In genomic region chr17:24244061-24244460, GRCm38 (mm10) we compare ENCODE assay signal across 21 mouse cellular contexts. TPM values are rescaled to one million over a fixed set of nuclear protein-coding genes. Genes with fewer than 3 reads are reported as not detected.
DNase-seq lines count a peak whose midpoint lies in the region; ATAC-seq and TF ChIP-seq lines count a peak whose summit lies in the region.
"Had no signal": no experiment of that assay in that cellular context is flagged by ENCODE, and none has a peak within 500 bp of the region (broad histone marks: within the 10 kb centered on the region; RNA-seq: fewer than 3 reads in every experiment).

No protein-coding gene starts in this region.

- TF ChIP-seq POLR2A in olfactory bulb, adult 2 months (IDR thresholded peaks at IDR 0.05; ENCODE audit: insufficient read depth, low read depth, low read length), result no peak

- TF ChIP-seq EP300 in lung, postnatal 0 days (IDR thresholded peaks at IDR 0.05), result no peak

- peaks cover 6% of the 10 kb centered on the region for H3K4me1 ChIP-seq in olfactory bulb, adult 2 months (ENCODE audit: control insufficient read depth, insufficient read depth, low read length)
- no peaks in the 10 kb centered on the region for H3K4me1 ChIP-seq in lung, postnatal 0 days (ENCODE audit: insufficient read depth, low read depth, low read length)
- H3K4me1 ChIP-seq: embryonic facial prominence, embryonic 15.5 days; forebrain, embryonic 10.5 days; intestine, embryonic 15.5 days; limb, embryonic 10.5 days; neural tube, embryonic 15.5 days had no signal

- H3K27me3 ChIP-seq in lung, postnatal 0 days (replicated peaks; ENCODE audit: insufficient read depth, low read length), result no peaks in the 10 kb centered on the region
- H3K27me3 ChIP-seq: embryonic facial prominence, embryonic 15.5 days; intestine, embryonic 15.5 days; liver, embryonic 15.5 days; neural tube, embryonic 15.5 days; Patski had no signal

- H3K9me3 ChIP-seq in lung, postnatal 0 days (ENCODE audit: low read length), result no peaks in the 10 kb centered on the region
- H3K9me3 ChIP-seq: limb, embryonic 10.5 days had no signal

- H3K4me3 ChIP-seq in olfactory bulb, adult 2 months (ENCODE audit: insufficient read depth, low read depth, low read length), result no peak overlapping the region
- no peak overlapping the region for H3K4me3 ChIP-seq in lung, postnatal 0 days (ENCODE audit: low read depth, low read length)
- H3K4me3 ChIP-seq: embryonic facial prominence, embryonic 15.5 days; forebrain, embryonic 10.5 days; intestine, embryonic 15.5 days; limb, embryonic 10.5 days; liver, embryonic 15.5 days; neural tube, embryonic 15.5 days had no signal

- DNase-seq in frontal cortex, postnatal 36 days (ENCODE audit: low spot score in 2 of 2), result peak; percentile 13 to 32
- no peak for DNase-seq in frontal cortex, postnatal 10 days (ENCODE audit: low spot score in 2 of 2)
- peak; percentile 37 to 44 for DNase-seq in right cerebral cortex, adult 2 months (ENCODE audit: low spot score in 2 of 2)
- no peak for DNase-seq in right cerebral cortex, postnatal 10 days (ENCODE audit: low spot score in 2 of 2)
- DNase-seq in Muller cell, postnatal 12 days (ENCODE audit: inconsistent ontology term), result peak; percentile 15
- no peak for DNase-seq in testis, postnatal 14 days (ENCODE audit: low spot score)
- DNase-seq in lung, postnatal 0 days (ENCODE audit: low spot score), result no peak
- DNase-seq: adrenal gland, adult 8-10 months; cerebellum, adult 8-10 months had no signal

- H3K27ac ChIP-seq in olfactory bulb, adult 2 months (ENCODE audit: insufficient read depth, low read depth, low read length), result peak overlapping the region; percentile 88
- no peak overlapping the region for H3K27ac ChIP-seq in lung, postnatal 0 days (ENCODE audit: low read length)
- H3K27ac ChIP-seq: embryonic facial prominence, embryonic 15.5 days; forebrain, embryonic 10.5 days; intestine, embryonic 15.5 days; limb, embryonic 10.5 days; liver, embryonic 15.5 days; macrophage; neural tube, embryonic 15.5 days had no signal

- H3K4me2 ChIP-seq in lung, postnatal 0 days (replicated peaks; ENCODE audit: low read depth, low read length), result no peak overlapping the region
- H3K4me2 ChIP-seq: embryonic facial prominence, embryonic 15.5 days; heart, embryonic 11.5 days; intestine, embryonic 15.5 days; liver, embryonic 15.5 days; neural tube, embryonic 15.5 days had no signal

- 51% methylated on average over 8 of the region's 8 CpGs for WGBS in olfactory bulb, adult 2 months
- 96% methylated on average over 8 of the region's 8 CpGs for WGBS in lung, postnatal 0 days

- no peak overlapping the region for H3K9ac ChIP-seq in lung, postnatal 0 days (replicated peaks; ENCODE audit: low read depth)
- H3K9ac ChIP-seq: embryonic facial prominence, embryonic 15.5 days; intestine, embryonic 15.5 days; liver, embryonic 15.5 days; neural tube, embryonic 15.5 days had no signal

- no peaks in the 10 kb centered on the region for H3K36me3 ChIP-seq in lung, postnatal 0 days (ENCODE audit: insufficient read depth, low read length)

- no peak for TF ChIP-seq CTCF in olfactory bulb, adult 2 months (IDR thresholded peaks at IDR 0.05; ENCODE audit: insufficient read depth, low read depth, low read length)
- TF ChIP-seq CTCF in lung, postnatal 0 days (IDR thresholded peaks at IDR 0.05), result no peak

- ATAC-seq in lung, postnatal 0 days, result no peak
- ATAC-seq: hindbrain, embryonic 16.5 days; intestine, embryonic 15.5 days; midbrain, embryonic 16.5 days; Patski had no signal

RNA-seq across cellular contexts. Expression of gene Ccnf, which starts 7.2 kb away (rescaled TPM):
- not detected in 2 replicates for polyA plus RNA-seq in olfactory bulb, adult 2 months (2012; ENCODE audit: insufficient read depth, insufficient read length, low replicate concordance, missing spikeins)
- 2.8 and 4.5 TPM in 2 replicates for polyA plus RNA-seq in lung, postnatal 0 days (2015; fragmentation: Nextera tagmentation; extraction: Ambion mirVana)

RNA-seq across cellular contexts. Expression of gene Tedc2, which starts 23.4 kb away (rescaled TPM):
- not detected in 2 replicates for polyA plus RNA-seq in olfactory bulb, adult 2 months (2012; ENCODE audit: insufficient read depth, insufficient read length, low replicate concordance, missing spikeins)
- polyA plus RNA-seq in lung, postnatal 0 days (2015; fragmentation: Nextera tagmentation; extraction: Ambion mirVana), result 5.3 and 6.3 TPM in 2 replicates

RNA-seq across cellular contexts. Expression of gene Ntn3, which starts 34.7 kb away (rescaled TPM):
- polyA plus RNA-seq in olfactory bulb, adult 2 months (2012; ENCODE audit: insufficient read depth, insufficient read length, low replicate concordance, missing spikeins), result not detected in 2 replicates
- polyA plus RNA-seq in lung, postnatal 0 days (2015; fragmentation: Nextera tagmentation; extraction: Ambion mirVana), result 2.3 and 2.5 TPM in 2 replicates
- polyA plus RNA-seq: macrophage had no signal

RNA-seq across cellular contexts. Expression of gene Tbc1d24, which starts 38.7 kb away (rescaled TPM):
- polyA plus RNA-seq in olfactory bulb, adult 2 months (2012; ENCODE audit: insufficient read depth, insufficient read length, low replicate concordance, missing spikeins), result not detected in 2 replicates
- 1.8 and 1.9 TPM in 2 replicates for polyA plus RNA-seq in lung, postnatal 0 days (2015; fragmentation: Nextera tagmentation; extraction: Ambion mirVana)

Comparison
In these comparisons a context has a peak if more than half of its experiments do, and no peak if none do; other contexts are left out.
1. DNase-seq: peak in frontal cortex, postnatal 36 days (2 of 2), right cerebral cortex, adult 2 months (2 of 2) and Muller cell, postnatal 12 days (single experiment); none in frontal cortex, postnatal 10 days (0 of 2), right cerebral cortex, postnatal 10 days (0 of 2), testis, postnatal 14 days (single experiment) and lung, postnatal 0 days (single experiment).